Comparison of ENCODE assay signal across 17 mouse cellular contexts in the genomic region with DNA sequence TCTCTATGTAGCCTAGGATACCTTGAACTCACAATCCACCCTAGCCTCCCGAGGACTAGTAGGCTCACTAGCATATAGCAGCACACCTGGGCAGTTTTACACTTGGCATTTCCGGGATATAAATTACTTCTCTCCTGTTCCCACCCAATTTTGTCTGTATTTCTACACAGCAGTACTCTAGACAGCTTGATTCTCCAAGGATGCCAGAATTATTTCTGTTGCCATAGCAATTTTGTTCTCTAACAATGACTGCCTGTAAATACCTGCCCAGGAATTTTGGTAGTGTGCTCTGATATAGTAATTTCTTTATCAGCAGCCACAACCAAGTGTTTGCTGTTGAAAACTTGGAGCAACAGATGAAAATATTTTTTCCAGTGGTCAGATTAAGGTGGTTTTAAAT.
"Had no signal": no experiment of that assay in that cellular context is flagged by ENCODE, and none has a peak within 500 bp of the region (broad histone marks: within the 10 kb centered on the region; RNA-seq: fewer than 3 reads in every experiment).

No protein-coding gene starts in this region.

- DNase-seq: liver, postnatal 0 days; lung, adult 2 months; lung, postnatal 14 days; lung, postnatal 36 days; right cerebral cortex, postnatal 14 days; thymus, adult 2 months; thymus, postnatal 25 days; thymus, postnatal 4 days had no signal

- H3K4me2 ChIP-seq: lung, embryonic 15.5 days; midbrain, embryonic 11.5 days; midbrain, embryonic 13.5 days; neural tube, embryonic 12.5 days; stomach, embryonic 15.5 days had no signal

- ATAC-seq: liver, postnatal 0 days; lung, postnatal 0 days; midbrain, embryonic 13.5 days had no signal

- H3K9me3 ChIP-seq: lung, embryonic 15.5 days; megakaryocyte, embryonic 14.5 days; midbrain, embryonic 13.5 days; neural tube, embryonic 12.5 days; stomach, embryonic 15.5 days had no signal

- H3K9ac ChIP-seq: liver, postnatal 0 days; lung, embryonic 15.5 days; midbrain, embryonic 13.5 days; neural tube, embryonic 12.5 days; stomach, embryonic 15.5 days had no signal

- H3K4me1 ChIP-seq: midbrain, embryonic 13.5 days; neural tube, embryonic 12.5 days had no signal

- H3K27ac ChIP-seq: lung, embryonic 15.5 days; macrophage; midbrain, embryonic 13.5 days; neural tube, embryonic 12.5 days; stomach, embryonic 15.5 days; stomach, postnatal 0 days had no signal

- H3K4me3 ChIP-seq: lung, embryonic 15.5 days; megakaryocyte, embryonic 14.5 days; midbrain, embryonic 13.5 days; neural tube, embryonic 12.5 days; stomach, embryonic 15.5 days had no signal

- H3K27me3 ChIP-seq: lung, embryonic 15.5 days; megakaryocyte, embryonic 14.5 days; midbrain, embryonic 13.5 days; neural tube, embryonic 12.5 days; stomach, embryonic 15.5 days had no signal

- H3K36me3 ChIP-seq: lung, embryonic 15.5 days; midbrain, embryonic 13.5 days; neural tube, embryonic 12.5 days; stomach, embryonic 15.5 days had no signal
